Mouse (Mus musculus) embryonic fibroblast, embryonic 13.5 days (primary cell): ENCODE results near the gene Adssl1.

ENCODE experiments used
- CTCF ChIP-seq: IDR thresholded peaks from 2 replicates; pipeline ENCODE4 v1.5.1; 2011; ENCODE audit warnings: mild to moderate bottlenecking, control low read depth, low read length, moderate library complexity, borderline replicate concordance; ENCODE audit not compliant: insufficient read depth
- POLR2A ChIP-seq: IDR thresholded peaks from 2 replicates; pipeline ENCODE4 v1.6.1; 2011; ENCODE audit warnings: low read depth, mild to moderate bottlenecking, control low read depth, low read length, moderate library complexity

DNA sequence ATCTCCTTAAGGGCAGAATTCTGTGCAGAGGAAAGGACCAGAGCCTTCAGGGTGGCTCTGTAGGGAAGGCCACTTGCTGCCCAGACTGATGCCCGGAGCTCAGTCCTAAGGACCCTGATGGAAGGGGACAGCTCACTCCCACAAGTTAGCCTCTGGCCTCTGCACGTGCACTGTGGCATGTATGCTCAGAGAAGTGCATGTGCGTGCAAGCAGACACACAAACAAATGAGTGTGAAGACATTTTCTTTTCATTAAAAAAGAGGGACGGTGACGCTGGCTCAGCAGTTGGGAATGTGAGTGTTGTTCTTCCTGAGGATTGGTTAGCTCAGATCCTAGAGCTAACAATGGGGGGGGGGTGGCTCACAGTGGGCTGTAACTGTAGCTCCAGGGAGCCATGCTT, 40.4 kb upstream of the Adssl1 start:
- TF ChIP-seq POLR2A (no peak), CTCF (no peak)
